Mouse (Mus musculus) hematopoietic stem cell, adult 5-6 weeks (primary cell): Measurements from ENCODE around the gene Sdk1. TPM values are rescaled to one million over a fixed set of nuclear protein-coding genes. Genes with fewer than 3 reads are reported as not detected.

Source experiments
- ATAC-seq, 2 experiments: fragments of 125-278 bp in 1 of 2; replicated peaks in 1 of 2; 2 replicates each; pipeline ENCODE4 v1.8.0; 2016 to 2017; ENCODE audit warnings: inconsistent platforms in 2 of 2, mild to moderate bottlenecking in 2 of 2, moderate number of reproducible peaks in 2 of 2, low read depth in 1 of 2, moderate TSS enrichment in 1 of 2; ENCODE audit not compliant: low FRiP score in 2 of 2, poor library complexity in 2 of 2, severe bottlenecking in 2 of 2, insufficient read depth in 1 of 2, low TSS enrichment in 1 of 2
- total RNA-seq: library from RNA; stranded (forward); fragments of 172-1452, 232-1000 nt; gene quantifications from 2 replicates; pipeline ENCODE4 v1.2.3, GENCODE M21; 2017

Sdk1 gene
- total RNA-seq, 1 experiment from 2014 or later: 1.1 TPM

DNA sequence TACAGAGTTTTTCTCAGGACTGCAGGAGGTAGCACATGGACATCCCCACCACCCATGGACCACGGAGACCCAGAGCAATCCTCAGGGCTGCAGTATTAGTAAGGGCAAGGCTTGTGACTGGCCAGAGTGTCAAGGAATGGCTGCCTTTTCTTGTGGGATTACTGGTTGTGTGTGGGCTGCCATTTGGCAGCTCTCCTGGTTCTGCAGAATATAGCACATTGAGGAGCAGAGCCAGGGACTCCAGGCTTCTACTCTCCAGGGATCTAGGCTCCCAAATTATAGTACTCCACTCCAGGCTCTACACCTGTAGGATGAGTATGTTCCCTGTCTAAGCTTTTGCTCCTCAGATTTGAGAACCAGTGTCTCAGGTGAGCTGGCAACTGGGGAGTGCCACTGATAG lies 69.4 kb downstream of the Sdk1 start:
- ATAC-seq: no peak

- no peak for ATAC-seq
These were observed 70.5 kb downstream of the Sdk1 start for GRCm38 (mm10) chr5:141311801-141312200.

- no peak for ATAC-seq
These were observed 71.0 kb downstream of the Sdk1 start for GRCm38 (mm10) chr5:141312305-141312704.

DNA sequence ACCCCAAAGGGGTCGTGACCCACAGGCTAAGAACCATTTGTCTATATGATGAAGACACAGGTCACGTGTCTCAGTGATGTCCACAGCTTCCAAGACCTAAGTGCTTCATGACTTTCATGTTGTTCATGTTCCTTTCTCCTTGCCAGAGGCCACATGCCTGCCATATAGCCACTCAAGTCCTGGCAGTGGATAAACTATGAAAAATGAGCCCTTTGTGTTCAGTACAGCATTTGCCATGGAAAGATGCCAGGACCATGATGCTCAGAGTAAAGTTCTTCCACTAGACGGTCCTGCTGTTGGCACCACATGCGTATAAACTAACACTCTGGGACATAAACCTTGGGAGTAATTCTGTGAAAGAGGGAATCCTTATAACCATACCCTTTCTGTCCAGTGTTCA lies 75.8 kb downstream of the Sdk1 start:
- ATAC-seq: no peak

DNA sequence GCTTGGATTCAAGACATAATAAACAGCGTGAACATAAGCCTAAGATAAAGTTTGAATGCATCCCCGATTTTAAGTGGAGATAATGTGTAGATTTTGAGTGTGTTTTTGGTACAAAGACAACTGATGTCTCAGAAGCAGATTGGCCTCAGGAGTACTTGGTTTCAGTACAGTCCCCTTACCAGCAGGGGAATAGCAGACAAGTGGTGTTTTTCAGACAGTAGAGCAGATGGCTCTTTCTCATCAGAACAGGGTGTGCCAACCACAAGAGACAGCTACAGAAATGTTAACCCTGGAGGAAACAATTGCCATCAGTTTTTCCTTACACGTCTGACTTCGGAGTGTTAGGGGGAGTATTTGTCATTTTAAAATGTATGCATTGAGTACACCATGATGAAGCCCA lies 83.6 kb downstream of the Sdk1 start:
- ATAC-seq: no peak

DNA sequence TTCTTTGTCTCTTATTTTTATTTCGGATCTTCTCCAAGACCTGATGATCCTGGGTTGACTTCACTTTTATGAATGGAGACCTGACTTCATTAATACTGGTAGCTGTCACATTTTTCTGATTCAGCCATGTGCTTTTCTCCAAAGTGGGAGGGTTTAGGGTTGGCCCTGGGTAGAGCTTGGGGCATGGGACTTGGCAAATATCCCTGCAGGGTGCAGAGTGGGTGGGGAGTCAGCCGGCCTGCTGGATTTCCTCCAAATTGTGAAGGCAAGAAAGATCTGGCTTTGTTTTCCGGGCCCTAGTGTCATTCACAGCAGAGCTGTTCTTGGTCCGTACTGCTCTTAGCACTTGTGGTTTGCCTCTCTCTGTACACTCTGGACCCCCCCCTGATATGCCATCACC lies 103.1 kb downstream of the Sdk1 start:
- no peak for ATAC-seq

- ATAC-seq: no peak
These were observed 104.2 kb downstream of the Sdk1 start for GRCm38 (mm10) chr5:141345476-141345875.

DNA sequence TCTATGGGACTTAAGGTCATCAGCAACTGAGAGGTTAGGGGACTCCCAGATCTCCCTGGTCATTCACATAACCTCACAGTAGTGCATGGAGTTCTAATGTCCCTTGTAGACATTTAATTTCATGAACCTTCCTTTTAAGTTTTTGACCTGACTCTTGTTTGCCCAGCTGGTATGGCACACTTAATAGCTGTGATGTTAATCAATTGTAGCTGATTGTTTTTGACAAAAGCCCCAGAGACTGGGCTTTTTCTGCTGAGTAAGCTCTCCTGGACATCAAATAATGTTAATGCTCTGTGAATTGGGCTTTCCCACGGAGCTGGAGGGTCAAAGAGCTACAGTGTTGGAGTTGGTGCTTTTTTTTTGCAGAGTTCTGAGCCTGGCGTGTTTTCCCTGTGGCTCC lies 121.4 kb downstream of the Sdk1 start:
- no peak for ATAC-seq

DNA sequence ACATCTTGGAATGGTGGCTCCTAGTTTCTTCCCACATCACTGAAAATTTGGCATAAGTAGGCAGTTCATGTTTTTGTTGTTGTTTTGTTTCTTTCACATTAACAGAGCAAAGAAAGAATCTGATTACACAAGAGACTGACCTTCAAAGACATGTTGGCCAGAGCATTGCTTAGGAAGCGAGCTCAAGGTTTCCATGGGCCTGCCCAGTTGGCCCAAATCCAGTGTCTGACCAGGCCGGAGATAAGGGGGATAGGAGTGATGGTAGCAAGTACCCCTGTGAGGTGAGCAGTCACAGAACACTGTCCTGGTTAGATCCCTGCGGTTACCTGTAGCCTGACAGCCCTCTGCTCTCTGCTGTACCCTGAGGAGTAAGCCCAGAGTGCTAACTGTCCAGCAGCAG lies 122.7 kb downstream of the Sdk1 start:
- ATAC-seq: no peak

- no peak for ATAC-seq
These were observed 127.3 kb downstream of the Sdk1 start for GRCm38 (mm10) chr5:141368567-141368966.

GRCm38 (mm10) chr5:141374797-141375196 lies 133.5 kb downstream of the Sdk1 start:
- no peak for ATAC-seq

DNA sequence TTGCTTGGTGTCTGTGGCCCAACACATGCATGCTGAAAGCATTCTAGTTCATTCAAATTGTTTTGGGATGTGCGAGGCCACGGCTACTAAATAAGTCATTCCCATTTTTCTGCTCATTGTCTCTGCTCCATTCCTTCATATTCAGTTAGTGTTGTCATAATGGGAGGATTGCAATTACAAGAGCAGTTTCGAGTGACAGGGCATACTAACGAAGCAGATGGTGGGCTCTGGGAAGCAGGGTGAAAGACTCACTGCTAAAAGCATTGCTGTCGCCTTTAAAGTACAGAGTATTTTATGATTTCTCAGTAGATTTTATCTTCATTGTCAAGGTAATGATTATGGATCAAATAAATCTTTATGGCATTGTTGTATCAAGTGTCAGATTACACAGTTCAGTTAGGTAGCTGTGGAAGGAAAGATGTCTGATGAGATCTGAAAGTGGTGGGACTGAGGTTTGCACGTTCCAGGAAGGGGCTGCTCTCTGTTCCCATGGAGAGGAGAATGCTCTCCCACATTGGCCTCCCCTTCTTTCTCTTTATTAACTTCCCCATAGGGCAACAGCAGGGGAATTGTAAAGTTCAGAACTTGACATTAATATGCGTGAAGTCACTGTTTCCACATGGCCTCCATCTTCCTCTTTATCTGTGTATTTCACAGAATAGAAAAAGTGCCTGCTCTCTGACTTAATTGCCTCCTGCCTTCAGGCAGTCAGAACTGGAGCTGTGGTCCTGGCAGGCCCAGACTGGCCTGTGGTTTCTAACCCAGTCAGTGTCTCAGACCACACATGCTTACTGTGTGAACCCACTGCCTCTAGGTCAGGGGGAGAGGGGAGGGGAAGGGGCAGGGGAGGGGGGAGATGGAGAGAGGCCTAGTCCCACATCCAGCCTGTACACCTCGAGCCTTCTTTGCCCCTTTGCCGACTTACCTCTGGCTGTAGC lies 138.8 kb downstream of the Sdk1 start:
- no peak for ATAC-seq

- no peak for ATAC-seq
These were observed 139.5 kb downstream of the Sdk1 start for GRCm38 (mm10) chr5:141380774-141381156.

DNA sequence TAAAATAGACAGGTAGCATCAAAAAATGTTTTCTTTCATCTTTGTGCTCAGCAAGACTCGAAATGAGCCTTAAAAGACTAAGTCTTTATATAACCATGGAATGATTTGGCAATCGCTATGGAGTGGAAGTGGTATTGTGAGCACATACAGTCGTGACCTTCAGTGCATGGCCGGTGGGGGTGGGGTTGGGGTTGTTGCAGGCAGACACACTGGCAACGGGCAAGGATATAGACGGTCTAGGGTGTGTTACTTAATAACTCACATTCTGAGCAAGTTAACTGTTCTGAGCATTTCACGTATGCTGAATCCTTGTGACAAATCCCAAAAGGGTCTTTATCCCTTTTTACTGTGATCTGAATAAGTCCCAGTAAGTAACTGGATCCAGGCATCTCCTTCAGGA lies 140.3 kb downstream of the Sdk1 start:
- ATAC-seq: no peak

DNA sequence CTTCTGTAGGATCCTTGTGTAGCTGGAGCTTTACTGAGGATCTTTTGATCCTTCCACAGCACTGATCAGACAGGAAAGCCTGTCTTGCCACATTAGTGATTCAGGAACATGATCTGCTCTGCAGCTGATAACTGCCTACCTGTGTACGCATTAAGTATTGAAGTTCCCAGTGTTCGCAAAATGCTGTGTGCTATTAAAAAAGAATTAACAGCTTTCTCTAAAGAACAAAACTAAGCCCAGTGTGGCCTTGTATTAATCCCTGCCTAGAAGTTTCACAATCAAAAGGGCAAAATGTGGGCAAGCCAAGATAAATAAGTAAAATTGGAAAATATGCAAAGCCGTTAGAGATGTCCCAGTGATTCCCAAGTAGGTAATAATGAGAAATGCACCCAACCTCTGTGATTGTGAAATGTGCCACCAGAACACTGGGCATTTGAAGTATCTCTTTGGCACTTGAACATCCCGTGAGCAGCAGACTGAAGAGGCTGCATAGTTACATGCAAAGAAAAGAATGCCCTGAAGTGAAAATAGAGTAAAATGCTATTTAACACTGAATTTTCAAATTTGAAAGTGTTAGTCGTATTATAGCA lies 141.1 kb downstream of the Sdk1 start:
- ATAC-seq: no peak

DNA sequence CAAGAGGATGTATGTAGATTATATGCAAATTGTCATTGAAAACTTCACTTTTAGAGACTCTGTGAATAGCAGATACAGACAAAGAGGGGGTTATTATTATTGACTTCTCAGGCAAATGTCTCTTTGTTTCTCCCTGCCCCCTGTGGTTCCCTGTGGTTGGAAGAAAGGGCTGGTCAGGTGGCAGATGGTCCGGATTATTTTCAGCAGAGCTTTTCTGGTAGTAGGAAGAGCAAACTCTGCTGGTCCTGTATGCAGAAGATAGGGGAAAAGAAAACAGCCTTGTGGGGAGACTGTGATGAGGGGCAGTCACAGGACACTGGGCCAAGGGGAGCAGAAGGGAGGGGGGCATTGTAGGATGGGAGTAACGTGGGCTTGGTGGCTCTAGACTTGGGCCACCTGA lies 147.2 kb downstream of the Sdk1 start:
- ATAC-seq: no peak

DNA sequence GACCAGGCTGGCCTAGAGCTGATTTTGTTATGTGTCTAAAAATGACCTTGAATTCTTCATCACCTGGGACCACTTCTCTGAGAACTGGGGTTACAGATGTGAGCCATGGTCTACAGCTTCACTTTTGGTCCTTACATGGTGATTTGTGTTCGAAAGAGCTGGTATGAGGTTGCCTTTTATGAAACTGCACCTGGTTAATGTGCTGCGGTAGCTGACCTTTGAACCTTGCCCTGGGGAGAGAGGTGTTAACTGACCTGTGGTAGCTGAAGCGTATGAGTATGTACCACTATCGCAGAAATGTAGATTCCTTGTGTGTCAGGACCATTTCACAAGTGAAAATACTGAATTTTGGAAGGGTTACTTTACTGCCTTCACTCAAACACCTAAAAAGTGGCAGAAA lies 149.3 kb downstream of the Sdk1 start:
- ATAC-seq: no peak

DNA sequence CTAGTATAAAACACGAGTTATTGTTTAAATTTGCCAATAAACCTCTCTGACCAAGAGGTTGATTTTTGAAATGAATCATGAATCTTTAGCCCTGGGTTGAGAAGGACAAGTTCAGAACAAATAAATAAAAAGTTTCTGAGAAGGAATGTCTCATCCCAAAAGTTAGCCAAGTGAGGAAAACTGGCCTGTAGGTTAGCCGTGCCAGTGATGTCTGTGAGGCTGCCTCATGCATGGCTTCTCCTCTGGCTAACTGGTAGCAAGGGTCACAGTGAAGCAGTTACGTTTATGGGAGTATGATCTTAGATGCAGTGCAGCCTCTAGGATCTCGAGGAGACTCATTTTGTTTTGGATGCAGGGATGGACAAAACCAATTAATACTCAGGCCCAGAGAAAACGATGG lies 149.9 kb downstream of the Sdk1 start:
- no peak for ATAC-seq

- ATAC-seq: no peak
These were observed 152.6 kb downstream of the Sdk1 start for GRCm38 (mm10) chr5:141393846-141394245.
